Mouse (Mus musculus): ENCODE measurements around the gene Olfr1085. TPM values are rescaled to one million over a fixed set of nuclear protein-coding genes. Genes with fewer than 3 reads are reported as not detected.
"Not testable (repeated sequence)": the region's sequence is repeated elsewhere in the genome, so short reads cannot be mapped to it uniquely, and the experiment has no call there.

Gene Olfr1085
- polyA plus RNA-seq (2012; rRNA removed): not detected in 2 replicates

GRCm38 (mm10) chr2:86661919-86662318, at the start of gene Olfr1085:
Olfr1085 (minus strand) TSS chr2:86662019.
- no peak for TF ChIP-seq POLR2A (IDR thresholded peaks at IDR 0.05; ENCODE audit: borderline replicate concordance, insufficient read depth, low read length)

GRCm38 (mm10) chr2:86698295-86698694, 36.5 kb upstream of the Olfr1085 start, which contains the start of gene Olfr1087:
Olfr1087 (minus strand) TSS chr2:86698395.
- Histone ChIP-seq H3K4me1 (ENCODE audit: control insufficient read depth, insufficient read depth, low read length) (no peaks in the 10 kb centered on the region), H3K27me3 (ENCODE audit: control insufficient read depth, insufficient read depth, low read length) (no peaks in the 10 kb centered on the region), H3K4me3 (replicated peaks; ENCODE audit: insufficient read depth, low read depth, low read length) (no peak within 1 kb of the TSS), H3K27ac (ENCODE audit: insufficient read depth, low read length) (no peak within 1 kb of the TSS)
- no peak for TF ChIP-seq CTCF (IDR thresholded peaks at IDR 0.05; ENCODE audit: borderline replicate concordance, insufficient read depth, low read depth, low read length)
- no peak for TF ChIP-seq POLR2A (IDR thresholded peaks at IDR 0.05; ENCODE audit: borderline replicate concordance, insufficient read depth, low read length)
- DNase-seq: no peak

More at GRCm38 (mm10) chr2:86661919-86662318, at the start of gene Olfr1085:
- H3K27me3 ChIP-seq (ENCODE audit: control insufficient read depth, insufficient read depth, low read length): no peaks in the 10 kb centered on the region
- no peak within 1 kb of the TSS for H3K27ac ChIP-seq (ENCODE audit: insufficient read depth, low read length)
- 10% methylated on average over 1 of the region's 1 CpGs for WGBS
- no peak within 1 kb of the TSS for H3K4me3 ChIP-seq (replicated peaks; ENCODE audit: insufficient read depth, low read depth, low read length)
- no peak for DNase-seq
- no peaks in the 10 kb centered on the region for H3K4me1 ChIP-seq (ENCODE audit: control insufficient read depth, insufficient read depth, low read length)

- WGBS: 67% methylated on average over 2 of the region's 2 CpGs
- Histone ChIP-seq H3K27me3 (ENCODE audit: control insufficient read depth, insufficient read depth, low read length) (no peaks in the 10 kb centered on the region), H3K4me3 (replicated peaks; ENCODE audit: insufficient read depth, low read depth, low read length) (no peak within 1 kb of the TSS), H3K27ac (ENCODE audit: insufficient read depth, low read length) (no peak within 1 kb of the TSS), H3K4me1 (ENCODE audit: control insufficient read depth, insufficient read depth, low read length) (no peaks in the 10 kb centered on the region)
- TF ChIP-seq POLR2A (IDR thresholded peaks at IDR 0.05; ENCODE audit: borderline replicate concordance, insufficient read depth, low read length): no peak
- no peak for TF ChIP-seq CTCF (IDR thresholded peaks at IDR 0.05; ENCODE audit: borderline replicate concordance, insufficient read depth, low read depth, low read length)
- no peak for DNase-seq
These were observed 18.2 kb upstream of the Olfr1085 start, which contains the start of gene Olfr1086 for GRCm38 (mm10) chr2:86679992-86680391. Olfr1086 (minus strand) TSS chr2:86680092.

GRCm38 (mm10) chr2:86639625-86640024, 22.2 kb downstream of the Olfr1085 start, which contains the start of gene Olfr1084:
Olfr1084 (minus strand) TSS chr2:86639725.
- 93% methylated on average over 1 of the region's 1 CpGs for WGBS
- not testable (repeated sequence) for DNase-seq; H3K4me1 ChIP-seq (ENCODE audit: control insufficient read depth, insufficient read depth, low read length); H3K27me3 ChIP-seq (ENCODE audit: control insufficient read depth, insufficient read depth, low read length); H3K4me3 ChIP-seq (replicated peaks; ENCODE audit: insufficient read depth, low read depth, low read length); H3K27ac ChIP-seq (ENCODE audit: insufficient read depth, low read length)

Other genes with a start within 250 kb of the Olfr1085 start
- not detected in 2 replicates for gene Olfr1061, start 248.0 kb downstream of the Olfr1085 start, polyA plus RNA-seq (2012; rRNA removed)
- not detected in 2 replicates for gene Olfr1062, start 235.3 kb downstream of the Olfr1085 start, polyA plus RNA-seq (2012; rRNA removed)
- not detected in 2 replicates for gene Olfr1065, start 211.4 kb downstream of the Olfr1085 start, polyA plus RNA-seq (2012; rRNA removed)
- not detected in 2 replicates for gene Olfr1066, start 205.8 kb downstream of the Olfr1085 start, polyA plus RNA-seq (2012; rRNA removed)
- gene Olfr228, start 174.6 kb downstream of the Olfr1085 start, polyA plus RNA-seq (2012; rRNA removed): not detected in 2 replicates
- gene Olfr1076, start 153.6 kb downstream of the Olfr1085 start, polyA plus RNA-seq (2012; rRNA removed): not detected in 2 replicates
- gene Olfr1079, start 119.5 kb downstream of the Olfr1085 start, polyA plus RNA-seq (2012; rRNA removed): not detected in 2 replicates
- gene Olfr1080, start 103.8 kb downstream of the Olfr1085 start, polyA plus RNA-seq (2012; rRNA removed): not detected in 2 replicates
- gene Olfr1082, start 63.1 kb downstream of the Olfr1085 start, polyA plus RNA-seq (2012; rRNA removed): not detected in 2 replicates
- gene Olfr1084, start 22.3 kb downstream of the Olfr1085 start, polyA plus RNA-seq (2012; rRNA removed): not detected in 2 replicates
- not detected in 2 replicates for gene Olfr1086, start 18.1 kb upstream of the Olfr1085 start, polyA plus RNA-seq (2012; rRNA removed)
- gene Olfr1087, start 36.4 kb upstream of the Olfr1085 start, polyA plus RNA-seq (2012; rRNA removed): not detected in 2 replicates
- not detected in 2 replicates for gene Olfr1089, start 71.7 kb upstream of the Olfr1085 start, polyA plus RNA-seq (2012; rRNA removed)
- not detected in 2 replicates for gene Olfr1090, start 97.0 kb upstream of the Olfr1085 start, polyA plus RNA-seq (2012; rRNA removed)
- not detected in 2 replicates for gene Olfr1093, start 120.5 kb upstream of the Olfr1085 start, polyA plus RNA-seq (2012; rRNA removed)
- gene Olfr141, start 148.0 kb upstream of the Olfr1085 start, polyA plus RNA-seq (2012; rRNA removed): not detected in 2 replicates
- not detected in 2 replicates for gene Olfr1094, start 162.6 kb upstream of the Olfr1085 start, polyA plus RNA-seq (2012; rRNA removed)
- not detected in 2 replicates for gene Olfr1095, start 189.7 kb upstream of the Olfr1085 start, polyA plus RNA-seq (2012; rRNA removed)
- gene Gm13723, start 212.8 kb upstream of the Olfr1085 start, polyA plus RNA-seq (2012; rRNA removed): not detected in 2 replicates
- not detected in 2 replicates for gene Olfr1097, start 230.2 kb upstream of the Olfr1085 start, polyA plus RNA-seq (2012; rRNA removed)

Data from cerebellum, adult 2 months (tissue).